Mouse (Mus musculus) midbrain, embryonic 16.5 days (tissue): ENCODE data around the gene Ing2. TPM values are rescaled to one million over a fixed set of nuclear protein-coding genes. Genes with fewer than 3 reads are reported as not detected.
A peak's percentile ranks its signal among the peaks of the same experiment; 100 is the strongest.

Source experiments
- ATAC-seq: fragments of 200-750 bp; cut with Nextera tagmentation; 2 replicates; pipeline ENCODE4 v1.8.0; 2017; ENCODE audit warnings: moderate TSS enrichment
- H3K27ac ChIP-seq: fragments of 300-500 bp; sonication (generic); 2 replicates; pipeline ENCODE4 v1.5.1; 2014; ENCODE audit warnings: mild to moderate bottlenecking, low read length, mixed read lengths
- H3K27me3 ChIP-seq: fragments of 300-500 bp; sonication (generic); 2 replicates; pipeline ENCODE4 v1.6.1; 2014; ENCODE audit warnings: low read depth, low read length, mixed read lengths; ENCODE audit not compliant: control insufficient read depth, insufficient read depth
- H3K36me3 ChIP-seq: fragments of 300-500 bp; sonication (generic); 2 replicates; pipeline ENCODE4 v1.6.1; 2014; ENCODE audit warnings: mild to moderate bottlenecking, low read length, moderate library complexity, mixed read lengths; ENCODE audit not compliant: control insufficient read depth, insufficient read depth
- H3K4me1 ChIP-seq: fragments of 300-500 bp; sonication (generic); 2 replicates; pipeline ENCODE4 v1.6.1; 2014; ENCODE audit warnings: mild to moderate bottlenecking, low read length, mixed read lengths; ENCODE audit not compliant: control insufficient read depth, insufficient read depth
- H3K4me2 ChIP-seq: fragments of 300-500 bp; sonication (generic); 2 replicates; pipeline ENCODE4 v1.6.1; 2014; ENCODE audit warnings: mild to moderate bottlenecking, low read length, mixed read lengths
- H3K4me3 ChIP-seq: fragments of 300-500 bp; sonication (generic); 2 replicates; pipeline ENCODE4 v1.5.1; 2014; ENCODE audit warnings: low read depth, mild to moderate bottlenecking, low read length, moderate library complexity, mixed read lengths
- H3K9ac ChIP-seq: fragments of 300-500 bp; sonication (generic); 2 replicates; pipeline ENCODE4 v1.6.1; 2014; ENCODE audit warnings: low read depth, low read length, mixed read lengths
- H3K9me3 ChIP-seq: fragments of 300-500 bp; sonication (generic); replicated peaks from 2 replicates; pipeline ENCODE4 v1.6.1; 2014; ENCODE audit warnings: mild to moderate bottlenecking, low read length, mixed read lengths; ENCODE audit not compliant: control insufficient read depth, poor library complexity, severe bottlenecking
- WGBS: fragments of 180-500 bp; shearing (Covaris S2); extraction: QIAGEN DNeasy Blood & Tissue Kit; methylation state at CpG from one replicate; pipeline ENCODE4 v1.1.7; 2014; 5-methylcytosine and 5-hydroxymethylcytosine counted together
- polyA plus RNA-seq: library from polyadenylated mRNA; unstranded; fragments of >200 nt; fragmentation: Nextera tagmentation; extraction: Ambion mirVana; gene quantifications from 2 replicates; pipeline ENCODE4 v1.2.1, GENCODE M21; 2015

Ing2 gene
- polyA plus RNA-seq, 1 experiment from 2014 or later = 5.2 TPM

GRCm38 (mm10) chr8:47697696-47698095 is 22.3 kb upstream of the Ing2 start:
- Histone ChIP-seq H3K27me3 (no peaks in the 10 kb centered on the region), H3K4me3 (no peak overlapping the region), H3K27ac (no peak overlapping the region), H3K4me1 (no peaks in the 10 kb centered on the region), H3K9me3 (no peaks in the 10 kb centered on the region), H3K9ac (no peak overlapping the region), H3K4me2 (no peak overlapping the region), H3K36me3 (no peaks in the 10 kb centered on the region)
- 81% methylated on average over 1 of the region's 1 CpGs for WGBS
- no peak for ATAC-seq

GRCm38 (mm10) chr8:47695431-47696105 is 20.2 kb upstream of the Ing2 start:
- H3K4me2 ChIP-seq = no peak overlapping the region
- no peak overlapping the region for H3K9ac ChIP-seq
- H3K27ac ChIP-seq = no peak overlapping the region
- H3K36me3 ChIP-seq = no peaks in the 10 kb centered on the region
- H3K4me1 ChIP-seq = no peaks in the 10 kb centered on the region
- no peak for ATAC-seq
- 83% methylated on average over 5 of the region's 5 CpGs for WGBS
- no peaks in the 10 kb centered on the region for H3K9me3 ChIP-seq
- no peaks in the 10 kb centered on the region for H3K27me3 ChIP-seq
- H3K4me3 ChIP-seq = no peak overlapping the region

- Histone ChIP-seq H3K27ac (no peak overlapping the region), H3K36me3 (no peaks in the 10 kb centered on the region), H3K9me3 (no peaks in the 10 kb centered on the region; the same call in 1 of the 2 replicates), H3K4me3 (no peak overlapping the region), H3K4me2 (no peak overlapping the region), H3K4me1 (no peaks in the 10 kb centered on the region), H3K9ac (no peak overlapping the region), H3K27me3 (no peaks in the 10 kb centered on the region)
- 13% methylated on average over 2 of the region's 2 CpGs for WGBS
- no peak for ATAC-seq
These were observed 17.8 kb upstream of the Ing2 start for GRCm38 (mm10) chr8:47693119-47693518.

- no peaks in the 10 kb centered on the region; the same call in 1 of the 2 replicates for H3K9me3 ChIP-seq
- no peak overlapping the region for H3K4me3 ChIP-seq
- H3K36me3 ChIP-seq = no peaks in the 10 kb centered on the region
- no peak overlapping the region for H3K9ac ChIP-seq
- 75% methylated on average over 9 of the region's 10 CpGs for WGBS
- no peaks in the 10 kb centered on the region for H3K27me3 ChIP-seq
- no peak overlapping the region for H3K27ac ChIP-seq
- ATAC-seq = no peak
- H3K4me2 ChIP-seq = no peak overlapping the region
- no peaks in the 10 kb centered on the region for H3K4me1 ChIP-seq
These were observed 16.5 kb upstream of the Ing2 start for GRCm38 (mm10) chr8:47691831-47692230.

GRCm38 (mm10) chr8:47691303-47691702 is 15.9 kb upstream of the Ing2 start:
- Histone ChIP-seq H3K36me3 (no peaks in the 10 kb centered on the region), H3K27ac (no peak overlapping the region), H3K27me3 (no peaks in the 10 kb centered on the region), H3K4me1 (no peaks in the 10 kb centered on the region), H3K4me2 (no peak overlapping the region), H3K4me3 (no peak overlapping the region), H3K9ac (no peak overlapping the region), H3K9me3 (no peaks in the 10 kb centered on the region; the same call in 1 of the 2 replicates)
- WGBS = 33% methylated on average over 7 of the region's 7 CpGs
- no peak for ATAC-seq

GRCm38 (mm10) chr8:47690674-47691078 is 15.3 kb upstream of the Ing2 start:
- 2% methylated on average over 16 of the region's 16 CpGs for WGBS
- Histone ChIP-seq H3K4me2 (peak overlapping the region; percentile 17), H3K4me1 (no peaks in the 10 kb centered on the region), H3K27ac (no peak overlapping the region), H3K36me3 (no peaks in the 10 kb centered on the region), H3K9me3 (no peaks in the 10 kb centered on the region; the same call in 1 of the 2 replicates), H3K27me3 (no peaks in the 10 kb centered on the region), H3K9ac (no peak overlapping the region), H3K4me3 (no peak overlapping the region)
- ATAC-seq = no peak

- ATAC-seq = no peak
- Histone ChIP-seq H3K4me2 (no peak overlapping the region), H3K36me3 (no peaks in the 10 kb centered on the region), H3K9ac (no peak overlapping the region), H3K27ac (no peak overlapping the region), H3K4me1 (no peaks in the 10 kb centered on the region), H3K27me3 (no peaks in the 10 kb centered on the region), H3K9me3 (no peaks in the 10 kb centered on the region; the same call in 1 of the 2 replicates), H3K4me3 (no peak overlapping the region)
- 59% methylated on average over 12 of the region's 12 CpGs for WGBS
These were observed 14.5 kb upstream of the Ing2 start for GRCm38 (mm10) chr8:47689704-47690326.

DNA sequence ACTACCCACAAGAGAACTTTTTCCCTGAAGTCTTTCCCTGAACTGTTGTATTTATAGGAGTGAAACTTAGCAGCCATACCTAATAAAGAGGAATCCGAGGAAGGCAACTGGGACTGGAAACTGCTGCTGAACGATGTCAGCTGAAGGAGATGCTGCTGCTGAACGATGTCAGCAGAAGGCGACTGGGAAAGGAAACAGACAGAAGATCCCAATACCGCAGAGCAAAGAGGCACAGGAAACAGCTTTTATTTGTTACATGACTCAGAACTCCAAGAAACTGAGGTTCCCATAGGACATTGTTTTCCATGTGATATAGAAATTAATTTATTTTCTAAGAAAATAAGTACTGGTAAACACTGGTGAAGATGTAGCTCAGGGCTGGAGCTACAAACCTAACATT is 9.1 kb upstream of the Ing2 start:
- Histone ChIP-seq H3K9ac (no peak overlapping the region), H3K27ac (no peak overlapping the region), H3K4me3 (no peak overlapping the region), H3K36me3 (no peaks in the 10 kb centered on the region), H3K4me2 (no peak overlapping the region), H3K4me1 (no peaks in the 10 kb centered on the region), H3K9me3 (no peaks in the 10 kb centered on the region), H3K27me3 (no peaks in the 10 kb centered on the region)
- WGBS = 83% methylated on average over 5 of the region's 5 CpGs
- ATAC-seq = no peak

- Histone ChIP-seq H3K4me3 (no peak overlapping the region), H3K36me3 (no peaks in the 10 kb centered on the region), H3K4me1 (no peaks in the 10 kb centered on the region), H3K4me2 (no peak overlapping the region), H3K9me3 (no peaks in the 10 kb centered on the region), H3K9ac (no peak overlapping the region), H3K27me3 (no peaks in the 10 kb centered on the region), H3K27ac (no peak overlapping the region)
- ATAC-seq = no peak
- WGBS = 89% methylated on average over 9 of the region's 9 CpGs
These were observed 8.6 kb upstream of the Ing2 start for GRCm38 (mm10) chr8:47683994-47684393.
